8 mouse cellular contexts compared by ENCODE assay signal in genomic region chr7:142386621-142387201, GRCm38 (mm10). TPM values are rescaled to one million over a fixed set of nuclear protein-coding genes. Genes with fewer than 3 reads are reported as not detected.
DNase-seq lines count a peak whose midpoint lies in the region; ATAC-seq and TF ChIP-seq lines count a peak whose summit lies in the region.

No protein-coding gene starts in this region.

- peaks cover 92% of the 10 kb centered on the region for H3K4me1 ChIP-seq in G1E (ENCODE audit: insufficient read depth, low read depth, low read length)
- H3K4me1 ChIP-seq in intestine, embryonic 16.5 days (ENCODE audit: control insufficient read depth, insufficient read depth, low read length): peaks cover 22% of the 10 kb centered on the region

- H3K27ac ChIP-seq in gastrocnemius, adult 2 months: peak overlapping the region; percentile 99
- peak overlapping the region; percentile 52; the same call in 1 of the 2 replicates for H3K27ac ChIP-seq in intestine, embryonic 16.5 days (ENCODE audit: low read length)

- 37% methylated on average over 6 of the region's 6 CpGs for WGBS in intestine, embryonic 16.5 days

- no peaks in the 10 kb centered on the region for H3K9me3 ChIP-seq in G1E (replicated peaks)
- no peaks in the 10 kb centered on the region for H3K9me3 ChIP-seq in intestine, embryonic 16.5 days (ENCODE audit: control insufficient read depth, low read length)

- H3K4me2 ChIP-seq in intestine, embryonic 16.5 days (ENCODE audit: low read depth, low read length): peak overlapping the region; percentile 93

- H3K27me3 ChIP-seq in G1E (ENCODE audit: insufficient read depth, low read length): no peaks in the 10 kb centered on the region
- H3K27me3 ChIP-seq in intestine, embryonic 16.5 days (replicated peaks; ENCODE audit: control insufficient read depth, insufficient read depth, low read length): no peaks in the 10 kb centered on the region

- peak overlapping the region; percentile 87 for H3K9ac ChIP-seq in intestine, embryonic 16.5 days (ENCODE audit: low read depth, low read length)

- DNase-seq in gastrocnemius, adult 2 months: peak; percentile 72
- no peak for DNase-seq in gastrocnemius, postnatal 36 days
- DNase-seq in G1E (ENCODE audit: low spot score): peak; percentile 45
- DNase-seq in lung, postnatal 4 days: peak; percentile 29 to 34
- no peak for DNase-seq in embryo, embryonic 11 days
- no peak for DNase-seq in embryo, embryonic 10.5 days (ENCODE audit: low spot score)

- peaks cover 52% of the 10 kb centered on the region for H3K36me3 ChIP-seq in G1E (replicated peaks)
- peaks cover 27% of the 10 kb centered on the region for H3K36me3 ChIP-seq in intestine, embryonic 16.5 days (ENCODE audit: control insufficient read depth, insufficient read depth, low read length)

- no peak for ATAC-seq in G1E (ENCODE audit: extremely low read depth, insufficient number of reproducible peaks, low FRiP score, poor library complexity, severe bottlenecking)
- ATAC-seq in erythroid progenitor cell, adult 5-6 weeks (replicated peaks; ENCODE audit: low FRiP score, poor library complexity, severe bottlenecking): peak; percentile 66
- ATAC-seq in intestine, embryonic 16.5 days: peak; percentile 17; the same call in 1 of the 2 replicates

- H3K4me3 ChIP-seq in gastrocnemius, adult 2 months: peak overlapping the region; percentile 74
- peak overlapping the region; percentile 81 for H3K4me3 ChIP-seq in G1E (ENCODE audit: low read depth, low read length)
- peak overlapping the region; percentile 92 for H3K4me3 ChIP-seq in intestine, embryonic 16.5 days (ENCODE audit: low read length)

- no peak for TF ChIP-seq CTCF in gastrocnemius, adult 2 months (IDR thresholded peaks at IDR 0.05)
- TF ChIP-seq CTCF in G1E (IDR thresholded peaks at IDR 0.05; ENCODE audit: low read depth, low read length): no peak

- intact Hi-C loops in gastrocnemius, adult 2 months (cut with DNase I): loop anchor here (5.0 kb wide), 1 partner anchor 41 kb away; no protein-coding TSS in a partner anchor
- intact Hi-C loops in gastrocnemius, postnatal 36 days (cut with DNase I): no loop called here

RNA-seq across cellular contexts. Expression of gene Ctsd, which starts 1.1 kb away (rescaled TPM):
- total RNA-seq in gastrocnemius, adult 2 months (2021): 100 to 1,000 TPM; 411 to 467 TPM
- total RNA-seq in gastrocnemius, postnatal 36 days (2021): 100 to 1,000 TPM; 330 to 388 TPM
- total RNA-seq in G1E (2014; fragmentation: Nextera tagmentation) (102 and 133 TPM in 2 replicates), G1E (2017) (1,036 and 1,228 TPM in 2 replicates)
- 43.0 and 64.7 TPM in 2 replicates for polyA plus RNA-seq in G1E (2012)
- 207 and 227 TPM in 2 replicates for total RNA-seq in erythroid progenitor cell, adult 5-6 weeks (2015; ENCODE audit: low replicate concordance)
- total RNA-seq in erythroid progenitor cell, adult 5-6 weeks (2017; ENCODE audit: low replicate concordance): 161 and 184 TPM in 2 replicates
- polyA plus RNA-seq in intestine, embryonic 16.5 days (2015; fragmentation: Nextera tagmentation; extraction: Ambion mirVana): 395 and 444 TPM in 2 replicates

RNA-seq across cellular contexts. Expression of gene Gm49369, which starts 4.2 kb away (rescaled TPM):
- total RNA-seq in gastrocnemius, adult 2 months (2021): 1 to 10 TPM; 1.5 to 1.8 TPM
- 1 to 10 TPM; 3.9 to 9.2 TPM for total RNA-seq in gastrocnemius, postnatal 36 days (2021)
- total RNA-seq in G1E (2014; fragmentation: Nextera tagmentation) (not detected in 2 replicates), G1E (2017) (246 and 291 TPM in 2 replicates)
- 28.2 and 43.6 TPM in 2 replicates for polyA plus RNA-seq in G1E (2012)
- total RNA-seq in erythroid progenitor cell, adult 5-6 weeks (2015; ENCODE audit: low replicate concordance): not detected in 2 replicates
- total RNA-seq in erythroid progenitor cell, adult 5-6 weeks (2017; ENCODE audit: low replicate concordance): 143 and 216 TPM in 2 replicates
- 0.43 and 2.3 TPM in 2 replicates for polyA plus RNA-seq in intestine, embryonic 16.5 days (2015; fragmentation: Nextera tagmentation; extraction: Ambion mirVana)

RNA-seq across cellular contexts. Expression of gene Ifitm10, which starts 13.2 kb away (rescaled TPM):
- 1 to 10 TPM; 3.0 to 4.1 TPM for total RNA-seq in gastrocnemius, adult 2 months (2021)
- 1 to 10 TPM; 2.8 to 6.8 TPM for total RNA-seq in gastrocnemius, postnatal 36 days (2021)
- not detected in 2 replicates for total RNA-seq in G1E (2014; fragmentation: Nextera tagmentation)
- 0.81 and 0.93 TPM in 2 replicates for total RNA-seq in G1E (2017)
- polyA plus RNA-seq in G1E (2012): 0.33 and 0.52 TPM in 2 replicates
- not detected in 2 replicates for total RNA-seq in erythroid progenitor cell, adult 5-6 weeks (2015; ENCODE audit: low replicate concordance)
- total RNA-seq in erythroid progenitor cell, adult 5-6 weeks (2017; ENCODE audit: low replicate concordance): not detected in 2 replicates
- polyA plus RNA-seq in intestine, embryonic 16.5 days (2015; fragmentation: Nextera tagmentation; extraction: Ambion mirVana): 1.8 and 2.4 TPM in 2 replicates

RNA-seq across cellular contexts. Expression of gene Syt8, which starts 47.9 kb away (rescaled TPM):
- total RNA-seq in gastrocnemius, adult 2 months (2021): not detected
- total RNA-seq in gastrocnemius, postnatal 36 days (2021): not detected
- total RNA-seq in G1E (2014; fragmentation: Nextera tagmentation): not detected in 2 replicates
- 2.1 and 3.5 TPM in 2 replicates for total RNA-seq in G1E (2017)
- polyA plus RNA-seq in G1E (2012): not detected in 2 replicates
- not detected in 2 replicates for total RNA-seq in erythroid progenitor cell, adult 5-6 weeks (2015; ENCODE audit: low replicate concordance)
- not detected in 2 replicates for total RNA-seq in erythroid progenitor cell, adult 5-6 weeks (2017; ENCODE audit: low replicate concordance)
- polyA plus RNA-seq in intestine, embryonic 16.5 days (2015; fragmentation: Nextera tagmentation; extraction: Ambion mirVana): 8.8 and 10.4 TPM in 2 replicates

RNA-seq across cellular contexts. Expression of gene Tnni2, which starts 54.9 kb away (rescaled TPM):
- total RNA-seq in gastrocnemius, adult 2 months (2021): over 10,000 TPM; 15,929 to 19,962 TPM
- over 10,000 TPM; 17,613 to 18,280 TPM for total RNA-seq in gastrocnemius, postnatal 36 days (2021)
- total RNA-seq in G1E (2014; fragmentation: Nextera tagmentation): not detected in 2 replicates
- total RNA-seq in G1E (2017): 2.5 and 3.5 TPM in 2 replicates
- 1.0 TPM in 1 of 2 replicates, not detected in the other for polyA plus RNA-seq in G1E (2012)
- not detected in 2 replicates for total RNA-seq in erythroid progenitor cell, adult 5-6 weeks (2015; ENCODE audit: low replicate concordance)
- not detected in 2 replicates for total RNA-seq in erythroid progenitor cell, adult 5-6 weeks (2017; ENCODE audit: low replicate concordance)
- 4.3 and 4.7 TPM in 2 replicates for polyA plus RNA-seq in intestine, embryonic 16.5 days (2015; fragmentation: Nextera tagmentation; extraction: Ambion mirVana)

Comparison
In these comparisons a context has a peak if more than half of its experiments do, and no peak if none do; other contexts are left out.
1. DNase-seq: peak in gastrocnemius, adult 2 months (single experiment), G1E (single experiment) and lung, postnatal 4 days (2 of 2); none in gastrocnemius, postnatal 36 days (0 of 2), embryo, embryonic 11 days (single experiment) and embryo, embryonic 10.5 days (single experiment).
2. Peak in every context shown above with its lines, with median percentiles within 50 percentile points of each other: H3K4me3 ChIP-seq.